Mouse (Mus musculus): ENCODE measurements at regions not wholly inside any gene's neighbourhood (a gene's known extent, or its start where the extent isn't known, plus 50 kb on each side); places are given as distances from the start of the nearest gene placed in this dataset.
A peak's percentile ranks its signal among the peaks of the same experiment; 100 is the strongest.

GRCm38 (mm10) chrX:19168983-19169382, 312.1 kb downstream of the Tex13c3 start:
- no peak overlapping the region for H3K27ac ChIP-seq (replicated peaks)
- 28% methylated on average over 2 of the region's 2 CpGs for WGBS (ENCODE audit: insufficient replicate concordance)
- no peaks in the 10 kb centered on the region for H3K36me3 ChIP-seq (replicated peaks)
- no peaks in the 10 kb centered on the region for H3K27me3 ChIP-seq
- H3K4me3 ChIP-seq (replicated peaks) = no peak overlapping the region
- no peaks in the 10 kb centered on the region for H3K4me1 ChIP-seq (replicated peaks)
- no peak overlapping the region for H3K9ac ChIP-seq
- no peak overlapping the region for H3K4me2 ChIP-seq
- no peak for ATAC-seq (ENCODE audit: insufficient read depth)
- no peaks in the 10 kb centered on the region for H3K9me3 ChIP-seq (replicated peaks)

DNA sequence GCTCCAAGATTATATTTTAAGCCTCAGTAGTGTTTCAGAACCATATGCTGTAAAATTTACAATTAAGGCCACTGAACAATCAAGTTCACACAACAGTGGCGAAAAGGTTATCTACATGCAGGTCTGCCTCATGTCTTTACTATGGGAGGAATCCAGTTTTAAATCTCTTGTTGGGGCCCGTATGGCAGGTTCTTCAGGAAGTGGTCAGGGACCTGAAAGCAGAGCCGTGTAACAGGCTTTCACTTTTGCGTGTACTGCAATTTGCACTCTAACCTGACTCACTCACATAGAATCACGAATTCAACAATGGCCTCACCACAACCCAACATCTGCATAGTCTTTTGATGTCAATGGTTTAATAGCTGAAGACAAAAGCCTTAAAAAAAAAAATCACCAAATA, 312.6 kb downstream of the Tex13c3 start:
- H3K27ac ChIP-seq (replicated peaks) = no peak overlapping the region
- no peaks in the 10 kb centered on the region for H3K27me3 ChIP-seq
- no peaks in the 10 kb centered on the region for H3K9me3 ChIP-seq (replicated peaks)
- WGBS (ENCODE audit: insufficient replicate concordance) = 27% methylated on average over 5 of the region's 5 CpGs
- H3K36me3 ChIP-seq (replicated peaks) = no peaks in the 10 kb centered on the region
- H3K4me3 ChIP-seq (replicated peaks) = no peak overlapping the region
- no peak for ATAC-seq (ENCODE audit: insufficient read depth)
- no peaks in the 10 kb centered on the region for H3K4me1 ChIP-seq (replicated peaks)
- no peak overlapping the region for H3K9ac ChIP-seq
- no peak overlapping the region for H3K4me2 ChIP-seq

DNA sequence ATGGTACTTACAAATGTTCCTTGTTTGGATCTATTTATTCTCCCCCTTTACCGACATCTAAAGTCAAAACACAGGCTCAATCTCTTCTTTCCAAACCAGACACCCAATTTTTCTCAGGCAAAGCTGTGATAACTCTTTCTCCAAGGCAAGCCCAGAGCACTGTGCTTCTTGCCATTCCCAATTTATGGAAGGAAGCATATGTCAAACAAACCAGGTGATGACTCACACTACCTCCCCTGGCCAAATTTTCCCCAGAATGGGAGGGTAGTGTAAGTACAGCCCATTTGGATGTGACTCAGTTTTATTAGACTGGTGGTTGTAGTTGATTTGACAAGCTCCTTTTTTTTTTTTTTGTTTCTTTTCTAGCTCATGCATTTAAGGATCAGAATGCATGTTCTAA, 313.0 kb downstream of the Tex13c3 start:
- Histone ChIP-seq H3K36me3 (replicated peaks) (no peaks in the 10 kb centered on the region), H3K4me2 (no peak overlapping the region), H3K27me3 (no peaks in the 10 kb centered on the region), H3K27ac (replicated peaks) (no peak overlapping the region), H3K9ac (no peak overlapping the region), H3K4me1 (replicated peaks) (no peaks in the 10 kb centered on the region), H3K4me3 (replicated peaks) (no peak overlapping the region), H3K9me3 (replicated peaks) (no peaks in the 10 kb centered on the region)
- ATAC-seq (ENCODE audit: insufficient read depth) = no peak
- WGBS (ENCODE audit: insufficient replicate concordance) = 48% methylated on average over 1 of the region's 1 CpGs

DNA sequence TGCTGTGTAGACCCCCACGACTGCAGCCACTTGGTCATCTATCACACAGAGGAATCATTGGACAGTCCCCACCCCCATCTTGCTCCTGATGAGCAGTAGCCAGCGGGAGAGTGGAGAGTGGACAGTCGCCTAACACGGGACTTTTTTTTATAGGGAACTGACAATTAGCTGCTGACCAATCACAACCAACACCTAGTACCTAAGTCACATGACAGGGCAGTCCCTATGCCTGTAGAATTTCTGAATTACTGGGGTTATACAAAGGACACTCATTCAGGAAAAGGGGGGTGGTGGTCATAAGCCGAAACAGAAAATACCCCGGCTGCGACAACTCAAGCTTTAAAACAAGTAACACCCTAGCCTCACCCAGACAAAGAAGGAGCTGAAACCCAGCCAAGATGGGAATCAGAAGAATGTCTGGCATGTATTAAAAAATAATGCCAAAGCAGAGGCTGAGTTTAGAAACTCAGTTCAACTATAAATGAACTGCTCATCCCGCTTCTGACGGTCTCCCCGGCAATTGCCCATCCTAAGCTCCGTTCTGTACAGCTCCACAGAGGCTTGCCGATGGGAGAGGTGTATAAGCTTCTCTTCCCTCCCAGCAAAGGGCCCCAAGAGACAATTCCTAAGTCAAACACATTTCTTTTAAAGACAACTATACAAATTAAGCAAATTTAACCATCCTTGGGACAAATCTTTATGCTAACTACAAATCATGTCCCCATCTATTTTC, 313.8 kb downstream of the Tex13c3 start:
- Histone ChIP-seq H3K4me1 (replicated peaks) (no peaks in the 10 kb centered on the region), H3K9me3 (replicated peaks) (no peaks in the 10 kb centered on the region), H3K4me2 (peak overlapping the region; percentile 29), H3K36me3 (replicated peaks) (no peaks in the 10 kb centered on the region), H3K9ac (no peak overlapping the region), H3K4me3 (replicated peaks) (0 out of 2 replicates have a peak overlapping the region, but pooled peaks have one; percentile 7), H3K27ac (replicated peaks) (no peak overlapping the region), H3K27me3 (no peaks in the 10 kb centered on the region)
- no peak for ATAC-seq (ENCODE audit: insufficient read depth)
- WGBS (ENCODE audit: insufficient replicate concordance) = 53% methylated on average over 12 of the region's 12 CpGs

DNA sequence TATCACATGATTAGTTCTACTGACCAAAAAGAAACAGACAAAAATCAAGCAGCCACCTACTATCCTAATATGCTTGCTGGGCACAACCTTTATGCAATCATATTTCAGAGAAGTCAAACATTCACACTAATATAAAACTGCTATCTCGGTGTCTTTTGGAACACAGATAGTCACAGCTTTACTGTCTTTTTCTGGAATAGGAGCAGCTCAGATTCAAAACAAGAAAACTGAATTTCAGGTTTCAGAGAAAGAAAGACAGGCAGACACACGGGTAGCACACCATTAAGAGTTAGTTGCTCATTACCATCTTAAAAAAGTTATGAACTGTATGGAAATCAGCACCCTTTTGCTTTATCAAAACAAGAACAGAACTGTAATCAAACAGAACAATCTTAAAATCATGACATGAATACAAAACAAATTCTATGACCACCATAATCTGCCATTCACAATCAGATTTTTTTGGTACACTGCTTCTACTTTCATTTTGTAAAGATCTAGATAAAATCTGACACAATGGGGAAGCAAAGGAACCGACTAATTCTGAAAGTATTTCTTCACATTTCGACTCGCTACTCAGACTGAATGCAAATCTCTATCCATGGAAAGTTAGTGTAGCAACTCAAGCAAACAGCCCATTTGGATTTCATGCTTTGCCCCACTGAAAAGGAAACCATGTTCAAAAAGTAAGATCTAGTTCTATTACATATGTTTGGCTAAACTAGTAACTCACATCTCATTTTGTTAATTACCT, 315.1 kb downstream of the Tex13c3 start:
- ATAC-seq (ENCODE audit: insufficient read depth) = no peak

DNA sequence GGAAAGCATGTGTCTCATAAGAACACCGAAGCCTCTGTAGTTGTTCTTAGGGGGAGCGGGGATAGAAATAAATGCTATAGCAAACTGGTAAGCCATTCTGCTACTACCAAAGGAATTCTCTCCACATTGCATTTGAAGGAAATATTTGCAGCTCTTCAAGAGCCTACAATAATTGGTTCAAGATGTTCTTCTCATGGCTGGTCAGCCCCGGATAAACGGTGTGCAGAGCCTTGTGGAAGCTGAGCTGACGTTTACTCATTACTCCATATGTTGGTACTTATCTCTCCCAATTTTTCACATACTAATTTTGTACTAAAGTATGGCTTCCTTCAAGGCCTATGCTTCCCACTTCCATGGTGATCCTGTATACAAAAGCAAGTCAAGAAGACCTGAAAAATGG, 317.0 kb downstream of the Tex13c3 start:
- Histone ChIP-seq H3K4me1 (replicated peaks) (no peaks in the 10 kb centered on the region), H3K4me2 (no peak overlapping the region), H3K9ac (no peak overlapping the region), H3K36me3 (replicated peaks) (no peaks in the 10 kb centered on the region), H3K9me3 (replicated peaks) (no peaks in the 10 kb centered on the region), H3K4me3 (replicated peaks) (no peak overlapping the region), H3K27ac (replicated peaks) (no peak overlapping the region), H3K27me3 (no peaks in the 10 kb centered on the region)
- 77% methylated on average over 5 of the region's 5 CpGs for WGBS (ENCODE audit: insufficient replicate concordance)
- ATAC-seq (ENCODE audit: insufficient read depth) = no peak

More for the DNA sequence above, 315.1 kb downstream of the Tex13c3 start:
- Histone ChIP-seq H3K27ac (replicated peaks) (no peak overlapping the region), H3K27me3 (no peaks in the 10 kb centered on the region), H3K9ac (no peak overlapping the region), H3K9me3 (replicated peaks) (no peaks in the 10 kb centered on the region), H3K4me3 (replicated peaks) (no peak overlapping the region), H3K4me1 (replicated peaks) (no peaks in the 10 kb centered on the region), H3K36me3 (replicated peaks) (no peaks in the 10 kb centered on the region), H3K4me2 (no peak overlapping the region)
- 37% methylated on average over 5 of the region's 5 CpGs for WGBS (ENCODE audit: insufficient replicate concordance)

GRCm38 (mm10) chrX:19162958-19163357, 318.2 kb downstream of the Tex13c3 start:
- Histone ChIP-seq H3K4me3 (replicated peaks) (no peak overlapping the region), H3K9me3 (replicated peaks) (no peaks in the 10 kb centered on the region), H3K4me2 (no peak overlapping the region), H3K4me1 (replicated peaks) (no peaks in the 10 kb centered on the region), H3K27me3 (no peaks in the 10 kb centered on the region), H3K27ac (replicated peaks) (no peak overlapping the region), H3K36me3 (replicated peaks) (no peaks in the 10 kb centered on the region), H3K9ac (no peak overlapping the region)
- WGBS (ENCODE audit: insufficient replicate concordance) = 33% methylated on average over 1 of the region's 1 CpGs
- ATAC-seq (ENCODE audit: insufficient read depth) = no peak

DNA sequence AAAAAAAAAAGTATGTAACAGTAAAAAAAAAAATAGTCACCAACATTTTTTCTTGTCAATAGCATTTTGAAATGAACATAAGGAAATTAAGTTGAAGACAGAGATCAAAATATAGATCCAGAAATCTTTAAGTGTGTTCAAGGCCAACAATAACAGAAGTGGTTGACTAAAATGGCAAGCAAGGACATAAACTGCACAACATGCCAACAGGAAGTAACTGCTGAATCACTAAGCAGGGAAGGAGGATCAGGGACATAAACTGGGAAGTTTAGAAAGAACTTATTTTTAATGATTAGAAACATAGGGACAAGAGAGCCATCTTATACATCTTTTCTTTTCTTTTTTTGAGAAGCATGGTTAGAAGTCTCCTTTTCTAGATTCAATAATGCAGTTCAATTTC, 318.8 kb downstream of the Tex13c3 start:
- Histone ChIP-seq H3K4me3 (replicated peaks) (no peak overlapping the region), H3K36me3 (replicated peaks) (no peaks in the 10 kb centered on the region), H3K9me3 (replicated peaks) (no peaks in the 10 kb centered on the region), H3K27me3 (no peaks in the 10 kb centered on the region), H3K4me2 (no peak overlapping the region), H3K27ac (replicated peaks) (no peak overlapping the region), H3K4me1 (replicated peaks) (no peaks in the 10 kb centered on the region), H3K9ac (no peak overlapping the region)
- ATAC-seq (ENCODE audit: insufficient read depth) = no peak

- no peaks in the 10 kb centered on the region for H3K27me3 ChIP-seq
- no peak for ATAC-seq (ENCODE audit: insufficient read depth)
- H3K4me3 ChIP-seq (replicated peaks) = no peak overlapping the region
- H3K36me3 ChIP-seq (replicated peaks) = no peaks in the 10 kb centered on the region
- no peaks in the 10 kb centered on the region for H3K4me1 ChIP-seq (replicated peaks)
- 38% methylated on average over 3 of the region's 3 CpGs for WGBS (ENCODE audit: insufficient replicate concordance)
- no peak overlapping the region for H3K9ac ChIP-seq
- no peaks in the 10 kb centered on the region for H3K9me3 ChIP-seq (replicated peaks)
- no peak overlapping the region for H3K27ac ChIP-seq (replicated peaks)
- no peak overlapping the region for H3K4me2 ChIP-seq
These were observed 320.7 kb downstream of the Tex13c3 start for GRCm38 (mm10) chrX:19160275-19160930.

DNA sequence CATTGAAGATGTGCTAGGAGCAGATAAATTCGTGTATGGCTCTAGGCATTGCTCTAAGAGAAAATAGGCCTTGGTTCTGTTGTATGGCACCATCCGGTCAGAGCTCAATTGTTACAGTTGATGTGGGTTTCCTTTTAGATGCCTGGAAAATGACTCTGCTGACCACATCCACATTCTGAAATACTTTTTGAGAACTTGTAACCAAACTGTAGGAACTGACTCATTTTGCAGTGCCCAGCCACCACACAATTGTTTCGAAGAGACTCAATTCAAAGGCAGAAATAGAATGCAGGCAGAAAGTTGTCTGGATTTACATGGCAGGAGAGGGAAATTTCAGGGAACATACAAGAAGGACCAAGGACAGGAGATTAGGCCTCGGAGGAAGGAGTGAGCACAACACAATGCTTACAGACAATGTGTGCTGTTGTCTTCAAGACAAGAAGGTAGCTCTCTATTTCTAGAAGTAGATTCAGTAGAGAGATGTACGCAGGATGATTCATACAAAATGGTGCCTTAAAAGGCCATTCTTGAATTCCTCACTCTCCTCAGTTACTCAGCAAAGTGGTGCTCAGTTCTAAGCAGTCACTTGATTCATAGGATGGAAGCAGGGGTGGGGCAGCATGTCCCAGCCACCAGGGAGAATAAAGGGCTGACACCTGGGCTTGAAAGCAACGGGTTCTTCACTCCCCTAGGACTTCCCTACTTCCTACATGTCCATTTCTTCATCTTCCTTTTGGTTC, 323.5 kb downstream of the Tex13c3 start:
- Histone ChIP-seq H3K27me3 (no peaks in the 10 kb centered on the region), H3K4me2 (no peak overlapping the region), H3K27ac (replicated peaks) (no peak overlapping the region), H3K4me3 (replicated peaks) (no peak overlapping the region), H3K9me3 (replicated peaks) (no peaks in the 10 kb centered on the region), H3K36me3 (replicated peaks) (no peaks in the 10 kb centered on the region), H3K4me1 (replicated peaks) (no peaks in the 10 kb centered on the region), H3K9ac (no peak overlapping the region)
- no peak for ATAC-seq (ENCODE audit: insufficient read depth)
- 47% methylated on average over 6 of the region's 6 CpGs for WGBS (ENCODE audit: insufficient replicate concordance)

- 54% methylated on average over 2 of the region's 2 CpGs for WGBS (ENCODE audit: insufficient replicate concordance)
- no peaks in the 10 kb centered on the region for H3K27me3 ChIP-seq
- H3K9ac ChIP-seq = no peak overlapping the region
- H3K4me2 ChIP-seq = no peak overlapping the region
- H3K9me3 ChIP-seq (replicated peaks) = no peaks in the 10 kb centered on the region
- H3K27ac ChIP-seq (replicated peaks) = no peak overlapping the region
- no peak for ATAC-seq (ENCODE audit: insufficient read depth)
- H3K36me3 ChIP-seq (replicated peaks) = no peaks in the 10 kb centered on the region
- H3K4me1 ChIP-seq (replicated peaks) = no peaks in the 10 kb centered on the region
- H3K4me3 ChIP-seq (replicated peaks) = no peak overlapping the region
These were observed 327.5 kb downstream of the Tex13c3 start for GRCm38 (mm10) chrX:19153619-19154018.

All from liver, embryonic 15.5 days (tissue).